Mouse (Mus musculus) embryonic fibroblast, embryonic 13.5 days (primary cell): ENCODE results near the gene Slc28a1.

Source experiments
- CTCF ChIP-seq: IDR thresholded peaks from 2 replicates; pipeline ENCODE4 v1.5.1; 2011; ENCODE audit warnings: mild to moderate bottlenecking, control low read depth, low read length, moderate library complexity, borderline replicate concordance; ENCODE audit not compliant: insufficient read depth
- POLR2A ChIP-seq: IDR thresholded peaks from 2 replicates; pipeline ENCODE4 v1.6.1; 2011; ENCODE audit warnings: low read depth, mild to moderate bottlenecking, control low read depth, low read length, moderate library complexity

- TF ChIP-seq CTCF, result no peak
- TF ChIP-seq POLR2A, result no peak
Measured at GRCm38 (mm10) chr7:81174654-81175053, 60.1 kb downstream of the Slc28a1 start.
